Mouse (Mus musculus) neural tube, embryonic 15.5 days (tissue): ENCODE results near the gene Cdkal1. TPM values are rescaled to one million over a fixed set of nuclear protein-coding genes. Genes with fewer than 3 reads are reported as not detected.

Experiments
- ATAC-seq: fragments of 200-750 bp; cut with Nextera tagmentation; 2 replicates; pipeline ENCODE4 v1.8.0; 2017; ENCODE audit warnings: mild to moderate bottlenecking, moderate TSS enrichment, moderate library complexity; ENCODE audit not compliant: low FRiP score
- H3K27ac ChIP-seq: fragments of 300-500 bp; sonication (generic); replicated peaks from 2 replicates; pipeline ENCODE4 v1.5.1; 2015; ENCODE audit warnings: mild to moderate bottlenecking, inconsistent platforms
- H3K27me3 ChIP-seq: fragments of 300-500 bp; sonication (generic); replicated peaks from 2 replicates; pipeline ENCODE4 v1.6.1; 2015; ENCODE audit warnings: inconsistent platforms
- H3K36me3 ChIP-seq: fragments of 300-500 bp; sonication (generic); 2 replicates; pipeline ENCODE4 v1.6.1; 2015; ENCODE audit warnings: inconsistent platforms
- H3K4me1 ChIP-seq: fragments of 300-500 bp; sonication (generic); 2 replicates; pipeline ENCODE4 v1.6.1; 2015; ENCODE audit warnings: inconsistent platforms
- H3K4me2 ChIP-seq: fragments of 300-500 bp; sonication (generic); 2 replicates; pipeline ENCODE4 v1.6.1; 2015; ENCODE audit warnings: inconsistent platforms, mild to moderate bottlenecking, moderate library complexity
- H3K4me3 ChIP-seq: fragments of 300-500 bp; sonication (generic); replicated peaks from 2 replicates; pipeline ENCODE4 v1.5.1; 2015; ENCODE audit warnings: mild to moderate bottlenecking, inconsistent platforms
- H3K9ac ChIP-seq: fragments of 300-500 bp; sonication (generic); replicated peaks from 2 replicates; pipeline ENCODE4 v1.6.1; 2015; ENCODE audit warnings: mild to moderate bottlenecking, inconsistent platforms
- H3K9me3 ChIP-seq: fragments of 300-500 bp; sonication (generic); replicated peaks from 2 replicates; pipeline ENCODE4 v1.6.1; 2016; ENCODE audit warnings: inconsistent platforms
- WGBS: fragments of 180-500 bp; shearing (Covaris S2); methylation state at CpG from one replicate; pipeline ENCODE4 v1.1.7; 2015; ENCODE audit warnings: mixed read lengths; 5-methylcytosine and 5-hydroxymethylcytosine counted together
- polyA plus RNA-seq: library from polyadenylated mRNA; unstranded; fragments of >200 nt; fragmentation: Nextera tagmentation; extraction: Ambion mirVana; gene quantifications from 2 replicates; pipeline ENCODE4 v1.2.1, GENCODE M21; 2015

The Cdkal1 gene
- polyA plus RNA-seq, 1 experiment from 2014 or later, result 20.4 TPM

GRCm38 (mm10) chr13:29808383-29808782 lies 47.1 kb downstream of the Cdkal1 start:
- Histone ChIP-seq H3K4me3 (no peak overlapping the region), H3K27me3 (no peaks in the 10 kb centered on the region), H3K9me3 (no peaks in the 10 kb centered on the region), H3K4me1 (no peaks in the 10 kb centered on the region), H3K9ac (no peak overlapping the region), H3K4me2 (no peak overlapping the region), H3K36me3 (no peaks in the 10 kb centered on the region), H3K27ac (no peak overlapping the region)
- no peak for ATAC-seq
- WGBS, result 89% methylated on average over 3 of the region's 3 CpGs

- Histone ChIP-seq H3K4me1 (no peaks in the 10 kb centered on the region), H3K27ac (no peak overlapping the region), H3K36me3 (no peaks in the 10 kb centered on the region), H3K4me3 (no peak overlapping the region), H3K27me3 (no peaks in the 10 kb centered on the region), H3K4me2 (no peak overlapping the region), H3K9me3 (no peaks in the 10 kb centered on the region), H3K9ac (no peak overlapping the region)
- WGBS, result 88% methylated on average over 3 of the region's 3 CpGs
- ATAC-seq, result no peak
These were observed 47.5 kb downstream of the Cdkal1 start for GRCm38 (mm10) chr13:29807930-29808329.

- no peaks in the 10 kb centered on the region for H3K36me3 ChIP-seq
- no peaks in the 10 kb centered on the region for H3K4me1 ChIP-seq
- 40% methylated on average over 4 of the region's 4 CpGs for WGBS
- H3K4me3 ChIP-seq, result no peak overlapping the region
- no peaks in the 10 kb centered on the region for H3K9me3 ChIP-seq
- no peak overlapping the region for H3K4me2 ChIP-seq
- no peak overlapping the region for H3K9ac ChIP-seq
- no peak overlapping the region for H3K27ac ChIP-seq
- ATAC-seq, result no peak
- no peaks in the 10 kb centered on the region for H3K27me3 ChIP-seq
These were observed 48.6 kb downstream of the Cdkal1 start for GRCm38 (mm10) chr13:29806871-29807270.

- H3K27me3 ChIP-seq, result no peaks in the 10 kb centered on the region
- no peaks in the 10 kb centered on the region for H3K4me1 ChIP-seq
- no peak overlapping the region for H3K9ac ChIP-seq
- WGBS, result 84% methylated on average over 1 of the region's 1 CpGs
- H3K4me3 ChIP-seq, result no peak overlapping the region
- no peak for ATAC-seq
- no peaks in the 10 kb centered on the region for H3K36me3 ChIP-seq
- H3K9me3 ChIP-seq, result no peaks in the 10 kb centered on the region
- no peak overlapping the region for H3K27ac ChIP-seq
- no peak overlapping the region for H3K4me2 ChIP-seq
These were observed 50.2 kb downstream of the Cdkal1 start for GRCm38 (mm10) chr13:29805296-29805695.

GRCm38 (mm10) chr13:29804034-29804433 lies 51.4 kb downstream of the Cdkal1 start:
- no peak overlapping the region for H3K4me3 ChIP-seq
- H3K27me3 ChIP-seq, result no peaks in the 10 kb centered on the region
- WGBS, result 70% methylated on average over 6 of the region's 6 CpGs
- H3K27ac ChIP-seq, result no peak overlapping the region
- H3K9me3 ChIP-seq, result no peaks in the 10 kb centered on the region
- ATAC-seq, result no peak
- H3K36me3 ChIP-seq, result no peaks in the 10 kb centered on the region
- H3K4me1 ChIP-seq, result no peaks in the 10 kb centered on the region
- no peak overlapping the region for H3K4me2 ChIP-seq
- H3K9ac ChIP-seq, result no peak overlapping the region

GRCm38 (mm10) chr13:29802699-29803098 lies 52.8 kb downstream of the Cdkal1 start:
- Histone ChIP-seq H3K36me3 (no peaks in the 10 kb centered on the region), H3K4me1 (no peaks in the 10 kb centered on the region), H3K4me3 (no peak overlapping the region), H3K4me2 (no peak overlapping the region), H3K27me3 (no peaks in the 10 kb centered on the region), H3K27ac (no peak overlapping the region), H3K9me3 (no peaks in the 10 kb centered on the region), H3K9ac (no peak overlapping the region)
- no peak for ATAC-seq

GRCm38 (mm10) chr13:29800078-29800477 lies 55.4 kb downstream of the Cdkal1 start:
- no peak for ATAC-seq
- H3K27ac ChIP-seq, result no peak overlapping the region
- 85% methylated on average over 6 of the region's 6 CpGs for WGBS
- H3K36me3 ChIP-seq, result no peaks in the 10 kb centered on the region
- H3K4me3 ChIP-seq, result no peak overlapping the region
- no peaks in the 10 kb centered on the region for H3K27me3 ChIP-seq
- H3K4me2 ChIP-seq, result no peak overlapping the region
- no peaks in the 10 kb centered on the region for H3K4me1 ChIP-seq
- no peak overlapping the region for H3K9ac ChIP-seq
- no peaks in the 10 kb centered on the region for H3K9me3 ChIP-seq

- Histone ChIP-seq H3K27ac (no peak overlapping the region), H3K4me2 (no peak overlapping the region), H3K4me1 (no peaks in the 10 kb centered on the region), H3K27me3 (no peaks in the 10 kb centered on the region), H3K9ac (no peak overlapping the region), H3K36me3 (no peaks in the 10 kb centered on the region), H3K4me3 (no peak overlapping the region), H3K9me3 (no peaks in the 10 kb centered on the region)
- ATAC-seq, result no peak
- 58% methylated on average over 4 of the region's 4 CpGs for WGBS
These were observed 63.4 kb downstream of the Cdkal1 start for GRCm38 (mm10) chr13:29792112-29792511.

- Histone ChIP-seq H3K27me3 (no peaks in the 10 kb centered on the region), H3K27ac (no peak overlapping the region), H3K9me3 (no peaks in the 10 kb centered on the region), H3K4me1 (no peaks in the 10 kb centered on the region), H3K36me3 (no peaks in the 10 kb centered on the region), H3K4me3 (no peak overlapping the region), H3K4me2 (no peak overlapping the region), H3K9ac (no peak overlapping the region)
- no peak for ATAC-seq
- WGBS, result 74% methylated on average over 6 of the region's 6 CpGs
These were observed 64.0 kb downstream of the Cdkal1 start for GRCm38 (mm10) chr13:29791439-29791838.

- ATAC-seq, result no peak
- Histone ChIP-seq H3K4me1 (no peaks in the 10 kb centered on the region), H3K36me3 (no peaks in the 10 kb centered on the region), H3K27ac (no peak overlapping the region), H3K9me3 (no peaks in the 10 kb centered on the region), H3K4me2 (no peak overlapping the region), H3K9ac (no peak overlapping the region), H3K27me3 (no peaks in the 10 kb centered on the region), H3K4me3 (no peak overlapping the region)
- WGBS, result 76% methylated on average over 3 of the region's 3 CpGs
These were observed 68.5 kb downstream of the Cdkal1 start for GRCm38 (mm10) chr13:29786984-29787383.

- H3K27ac ChIP-seq, result no peak overlapping the region
- H3K4me2 ChIP-seq, result no peak overlapping the region
- H3K36me3 ChIP-seq, result no peaks in the 10 kb centered on the region
- H3K27me3 ChIP-seq, result no peaks in the 10 kb centered on the region
- H3K4me1 ChIP-seq, result 0 out of 2 replicates have a peak, but pooled peaks cover 2% of the 10 kb centered on the region
- H3K9ac ChIP-seq, result no peak overlapping the region
- no peak for ATAC-seq
- no peak overlapping the region for H3K4me3 ChIP-seq
- H3K9me3 ChIP-seq, result no peaks in the 10 kb centered on the region
- WGBS, result 83% methylated on average over 4 of the region's 4 CpGs
These were observed 70.6 kb downstream of the Cdkal1 start for GRCm38 (mm10) chr13:29784894-29785293.

GRCm38 (mm10) chr13:29781332-29781731 lies 74.1 kb downstream of the Cdkal1 start:
- 93% methylated on average over 4 of the region's 4 CpGs for WGBS
- no peak overlapping the region for H3K27ac ChIP-seq
- no peak overlapping the region for H3K4me2 ChIP-seq
- ATAC-seq, result no peak
- H3K4me3 ChIP-seq, result no peak overlapping the region
- no peaks in the 10 kb centered on the region for H3K9me3 ChIP-seq
- no peak overlapping the region for H3K9ac ChIP-seq
- H3K27me3 ChIP-seq, result no peaks in the 10 kb centered on the region
- H3K36me3 ChIP-seq, result no peaks in the 10 kb centered on the region
- H3K4me1 ChIP-seq, result 0 out of 2 replicates have a peak, but pooled peaks cover 2% of the 10 kb centered on the region

- 48% methylated on average over 6 of the region's 6 CpGs for WGBS
These were observed 74.8 kb downstream of the Cdkal1 start for GRCm38 (mm10) chr13:29780713-29781112.

More at GRCm38 (mm10) chr13:29780713-29781112, 74.8 kb downstream of the Cdkal1 start:
- Histone ChIP-seq H3K4me2 (no peak overlapping the region), H3K4me1 (0 out of 2 replicates have a peak, but pooled peaks cover 2% of the 10 kb centered on the region), H3K36me3 (no peaks in the 10 kb centered on the region), H3K27me3 (no peaks in the 10 kb centered on the region), H3K9me3 (no peaks in the 10 kb centered on the region), H3K27ac (no peak overlapping the region), H3K9ac (no peak overlapping the region), H3K4me3 (no peak overlapping the region)
- no peak for ATAC-seq
